Mouse (Mus musculus): ENCODE results near the gene Rtl6. TPM values are rescaled to one million over a fixed set of nuclear protein-coding genes. Genes with fewer than 3 reads are reported as not detected.

The Rtl6 gene
- polyA plus RNA-seq, 1 experiment = not detected

DNA sequence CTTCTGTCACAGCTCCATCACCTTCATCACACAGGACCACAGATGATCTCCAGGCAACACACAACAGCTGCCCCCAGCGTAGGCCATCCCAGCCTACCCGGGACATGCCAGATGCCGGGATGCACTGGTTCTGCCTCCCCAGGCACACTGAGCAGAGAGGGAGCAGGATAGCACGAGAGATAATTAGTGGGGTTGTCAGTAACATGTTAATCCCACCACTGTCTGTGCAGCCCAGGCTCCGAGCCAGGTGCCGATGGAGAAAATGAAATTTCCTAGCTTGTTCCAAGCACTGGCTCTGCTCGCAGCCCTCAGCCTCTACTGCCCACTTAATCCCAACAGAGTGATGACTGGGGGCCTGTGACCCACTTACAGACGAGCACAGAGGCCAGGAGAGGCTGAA is 39.1 kb downstream of the Rtl6 start:
- no peak overlapping the region for H3K27ac ChIP-seq (replicated peaks; ENCODE audit: low read depth, low read length)
- H3K4me1 ChIP-seq (ENCODE audit: control insufficient read depth, insufficient read depth, insufficient read length, low read length) = no peaks in the 10 kb centered on the region
- H3K4me3 ChIP-seq (ENCODE audit: insufficient read depth, low read depth, low read length) = no peak overlapping the region

DNA sequence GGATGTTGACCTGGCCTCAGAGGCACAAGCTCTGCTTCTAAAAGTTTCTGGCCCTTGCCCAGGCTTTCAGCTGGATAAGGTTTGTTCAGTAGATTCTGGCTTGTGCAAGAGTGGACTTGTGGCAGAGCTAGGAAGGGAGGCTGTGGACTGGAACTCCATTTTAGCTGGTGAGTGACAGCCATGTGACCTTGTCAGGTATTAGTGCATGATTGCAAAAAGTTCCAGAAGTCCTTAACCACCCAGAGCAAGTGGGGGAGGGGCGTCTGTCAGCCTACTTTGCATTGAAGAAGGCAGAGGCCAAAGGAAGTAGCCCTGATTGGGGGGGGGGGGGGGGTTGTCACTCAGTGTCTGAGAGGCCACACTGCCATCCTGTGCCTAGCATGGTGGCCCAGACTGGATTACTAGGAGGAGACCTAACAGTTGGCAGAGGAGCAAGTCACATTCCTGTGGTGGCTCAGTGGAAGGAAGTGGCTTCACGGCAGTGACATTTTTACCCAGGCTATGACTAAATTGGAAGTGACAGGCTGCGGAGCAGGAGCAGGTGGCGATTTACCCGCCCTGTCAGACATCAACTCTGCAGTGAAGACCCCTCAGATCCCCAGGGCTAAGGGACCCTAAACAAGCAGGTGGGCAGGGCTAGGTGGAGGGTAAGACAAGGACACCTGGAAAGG is 44.9 kb downstream of the Rtl6 start:
- no peaks in the 10 kb centered on the region for H3K4me1 ChIP-seq (ENCODE audit: control insufficient read depth, insufficient read depth, insufficient read length, low read length)
- H3K4me3 ChIP-seq (ENCODE audit: insufficient read depth, low read depth, low read length) = no peak overlapping the region
- no peak overlapping the region for H3K27ac ChIP-seq (replicated peaks; ENCODE audit: low read depth, low read length)

DNA sequence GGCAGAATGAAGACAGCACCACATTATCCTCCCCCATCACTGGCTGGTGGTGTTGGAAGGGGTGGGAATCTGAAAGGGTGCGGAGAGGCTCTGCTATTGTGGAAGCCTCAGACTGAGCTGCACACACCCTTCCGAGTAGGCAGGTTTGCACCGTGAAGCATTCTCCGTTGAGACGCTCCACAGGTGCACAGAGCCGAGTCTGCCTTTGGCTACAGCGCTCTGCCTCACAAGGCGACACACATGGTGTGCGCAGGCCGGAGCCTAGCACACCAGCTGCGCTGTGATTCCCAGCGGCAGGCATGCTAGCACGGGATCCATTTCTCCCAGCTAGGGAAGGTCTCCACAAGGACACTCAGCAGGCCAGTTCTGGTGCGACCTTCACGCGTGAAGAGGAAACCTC is 47.6 kb downstream of the Rtl6 start:
- no peak overlapping the region for H3K4me3 ChIP-seq (ENCODE audit: insufficient read depth, low read depth, low read length)
- H3K27ac ChIP-seq (replicated peaks; ENCODE audit: low read depth, low read length) = no peak overlapping the region
- H3K4me1 ChIP-seq (ENCODE audit: control insufficient read depth, insufficient read depth, insufficient read length, low read length) = no peaks in the 10 kb centered on the region

DNA sequence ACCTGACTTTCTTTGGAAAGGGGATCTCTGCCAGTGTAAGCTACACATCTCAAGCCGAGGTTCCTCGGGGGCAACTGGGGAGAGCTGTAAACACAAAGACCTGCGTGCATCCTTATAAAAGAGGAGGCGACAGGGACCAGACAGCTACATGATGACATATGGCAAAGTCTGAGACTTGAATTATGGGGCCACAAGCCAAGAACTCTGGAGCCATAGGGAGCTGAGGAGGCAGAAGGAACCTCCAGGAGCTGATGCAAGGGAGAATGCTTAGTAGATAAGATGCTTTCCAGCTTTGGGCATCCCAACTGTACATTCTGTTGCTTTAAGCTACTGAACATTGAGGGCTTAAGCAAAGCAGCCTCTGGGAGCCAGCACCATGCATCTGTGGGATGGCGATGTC is 48.5 kb downstream of the Rtl6 start:
- Histone ChIP-seq H3K4me1 (ENCODE audit: control insufficient read depth, insufficient read depth, insufficient read length, low read length) (no peaks in the 10 kb centered on the region), H3K27ac (replicated peaks; ENCODE audit: low read depth, low read length) (no peak overlapping the region), H3K4me3 (ENCODE audit: insufficient read depth, low read depth, low read length) (no peak overlapping the region)

DNA sequence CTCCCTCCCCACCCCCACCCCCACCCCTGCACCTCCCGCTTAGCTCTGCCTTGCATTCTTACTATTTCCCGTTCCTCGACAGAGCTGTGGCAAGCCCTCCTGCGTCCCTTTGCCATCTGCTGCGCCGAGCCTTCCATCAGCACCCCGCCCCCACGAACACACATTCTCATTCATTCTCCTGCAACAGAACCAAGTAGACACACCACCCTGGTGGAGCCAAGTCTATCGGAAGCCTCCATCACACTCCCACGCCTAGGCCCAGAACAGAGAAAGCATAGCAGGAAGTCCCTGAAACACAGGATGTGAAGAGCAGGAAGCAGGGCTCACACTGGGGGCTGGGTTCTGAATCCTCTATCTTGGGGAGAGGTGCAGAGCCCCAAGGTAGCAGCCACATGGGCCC is 51.6 kb downstream of the Rtl6 start:
- Histone ChIP-seq H3K4me3 (ENCODE audit: insufficient read depth, low read depth, low read length) (no peak overlapping the region), H3K27ac (replicated peaks; ENCODE audit: low read depth, low read length) (no peak overlapping the region), H3K4me1 (ENCODE audit: control insufficient read depth, insufficient read depth, insufficient read length, low read length) (no peaks in the 10 kb centered on the region)

DNA sequence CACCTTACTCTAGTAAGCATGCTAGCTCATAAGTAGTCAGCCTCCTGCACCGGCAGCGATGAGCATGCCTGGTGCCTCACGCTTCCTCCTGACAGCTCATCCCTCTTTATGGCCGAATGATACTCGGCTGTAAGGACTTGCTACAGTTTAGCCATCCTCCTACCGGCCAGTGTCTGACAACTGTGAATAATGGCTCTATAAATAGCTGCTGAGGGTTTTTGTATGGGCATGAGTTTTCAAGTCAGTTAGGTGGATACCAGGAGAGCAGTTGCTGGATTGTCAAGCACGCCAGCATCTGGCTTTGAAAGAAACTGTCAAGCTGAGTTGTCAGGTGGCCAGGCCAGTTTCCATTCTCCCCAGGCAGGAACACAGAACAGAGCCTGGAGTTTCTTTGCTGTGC is 52.7 kb downstream of the Rtl6 start:
- Histone ChIP-seq H3K27ac (replicated peaks; ENCODE audit: low read depth, low read length) (no peak overlapping the region), H3K4me3 (ENCODE audit: insufficient read depth, low read depth, low read length) (no peak overlapping the region), H3K4me1 (ENCODE audit: control insufficient read depth, insufficient read depth, insufficient read length, low read length) (no peaks in the 10 kb centered on the region)

Other genes starting within 250 kb of the Rtl6 start
- gene Parvg, start 233.8 kb downstream of the Rtl6 start, polyA plus RNA-seq (2012; ENCODE audit: insufficient read depth, insufficient read length, missing spikeins) = 0.42 and 0.83 TPM in 2 replicates
- not detected in 2 replicates for gene Shisal1, start 110.7 kb downstream of the Rtl6 start, polyA plus RNA-seq (2012; ENCODE audit: insufficient read depth, insufficient read length, missing spikeins)
- 2.8 and 4.4 TPM in 2 replicates for gene Prr5, start 111.8 kb upstream of the Rtl6 start, polyA plus RNA-seq (2012; ENCODE audit: insufficient read depth, insufficient read length, missing spikeins)
- gene Arhgap8, start 162.2 kb upstream of the Rtl6 start, polyA plus RNA-seq (2012; ENCODE audit: insufficient read depth, insufficient read length, missing spikeins) = not detected in 2 replicates

Measured in brown adipose tissue, adult 24 weeks (tissue).